Mouse (Mus musculus) gastrocnemius, postnatal 25 days (tissue): ENCODE data around the gene Hspa1b. TPM values are rescaled to one million over a fixed set of nuclear protein-coding genes. Genes with fewer than 3 reads are reported as not detected.

Experiments used
- DNase-seq: peaks from one replicate; pipeline ENCODE4 v3.0.0; 2022
- total RNA-seq, 2 experiments: library from RNA; stranded (reverse); gene quantifications; 1 replicate in 1 of 2; 2 replicates in 1 of 2; pipeline ENCODE4 v1.2.3; 2021

Gene Hspa1b
- total RNA-seq, 2 experiments from 2014 or later = 4.4 to 6.7 TPM

DNA sequence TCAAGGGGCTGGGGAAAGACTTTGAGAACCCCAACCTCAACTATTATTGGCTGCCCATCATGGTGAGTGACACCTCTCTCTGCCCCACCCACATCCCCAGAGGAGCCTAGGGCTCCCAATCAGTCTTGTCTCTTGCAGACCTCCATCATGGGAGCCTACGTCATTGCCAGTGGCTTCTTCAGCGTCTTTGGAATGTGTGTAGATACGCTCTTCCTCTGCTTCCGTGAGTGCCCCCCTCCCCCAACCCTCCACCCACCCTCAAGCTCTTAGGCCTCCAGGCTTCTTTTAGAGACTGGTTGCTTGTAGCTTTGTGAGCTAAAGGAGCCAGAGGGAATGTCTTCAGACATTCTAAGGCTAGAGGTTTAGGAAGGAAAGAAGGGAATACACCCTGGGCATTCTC lies 30.2 kb downstream of the Hspa1b start:
- DNase-seq = no peak

DNA sequence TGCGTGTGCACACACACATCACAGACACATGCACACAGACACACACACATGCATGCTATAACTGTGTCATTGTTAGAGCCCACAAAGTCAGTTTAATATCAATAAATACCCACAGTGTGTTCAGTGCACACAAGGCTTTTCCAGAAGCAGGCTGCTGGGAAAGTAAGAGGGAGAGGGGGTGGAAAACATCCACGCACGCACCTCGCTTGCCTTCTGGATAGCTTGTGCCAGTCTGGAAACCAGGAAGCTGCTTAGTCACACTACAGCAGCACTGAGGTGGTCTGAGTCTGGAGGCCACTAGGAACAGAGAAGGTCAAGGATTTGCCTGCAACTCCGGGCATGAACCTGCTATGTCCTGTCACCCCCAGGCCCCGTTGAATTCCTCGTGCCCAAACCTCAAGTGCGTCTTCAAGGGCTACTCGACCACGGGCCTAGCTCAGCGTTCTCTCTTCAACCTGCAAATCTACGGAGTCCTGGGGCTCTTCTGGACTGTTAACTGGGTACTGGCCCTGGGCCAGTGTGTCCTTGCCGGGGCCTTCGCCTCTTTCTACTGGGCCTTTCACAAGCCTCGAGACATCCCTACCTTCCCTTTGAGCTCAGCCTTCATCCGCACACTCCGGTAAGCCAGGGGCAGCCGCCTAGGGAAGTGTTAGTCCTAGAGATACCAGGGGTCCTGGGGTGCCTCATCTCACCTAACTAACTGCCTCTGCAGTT lies 31.6 kb downstream of the Hspa1b start:
- DNase-seq = no peak

- DNase-seq = no peak
Measured at GRCm38 (mm10) chr17:34924258-34924657, 34.8 kb downstream of the Hspa1b start.

DNA sequence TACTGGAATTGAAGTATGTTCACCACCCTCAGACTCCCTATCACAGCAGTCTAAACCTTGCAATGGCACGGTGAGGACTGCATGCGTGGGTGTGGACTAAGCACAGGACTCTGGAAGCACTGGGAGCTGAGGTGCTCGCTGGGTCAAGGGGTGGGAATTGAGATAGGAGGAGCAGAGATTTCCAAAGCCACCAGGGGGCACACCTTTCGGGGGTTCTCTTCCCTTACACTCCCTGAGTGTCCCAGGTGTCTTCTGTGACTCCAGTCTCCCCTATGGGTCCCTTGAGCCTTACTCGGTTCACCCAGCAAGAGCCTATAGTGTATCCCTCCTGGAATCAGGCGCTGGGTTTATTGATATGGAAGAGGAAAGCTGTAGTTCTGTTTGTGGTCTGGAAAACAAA lies 36.1 kb downstream of the Hspa1b start:
- no peak for DNase-seq

DNA sequence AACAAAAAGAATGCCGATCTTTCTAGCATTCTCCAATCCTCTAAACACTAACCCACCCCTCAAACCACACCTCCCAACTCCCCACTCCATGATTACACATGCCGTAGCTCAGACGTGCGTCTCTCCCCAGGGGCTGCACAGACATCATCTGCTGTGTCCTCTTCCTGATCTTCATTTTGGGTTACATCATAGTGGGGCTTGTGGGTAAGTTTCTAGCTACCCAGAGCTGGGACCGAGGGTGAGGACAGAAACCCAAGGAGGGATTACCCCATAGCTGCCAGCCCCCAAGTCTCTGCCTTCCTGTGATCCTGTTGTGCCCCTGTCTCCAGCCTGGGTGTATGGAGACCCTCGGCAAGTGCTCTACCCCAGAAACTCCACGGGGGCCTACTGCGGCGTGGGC lies 41.9 kb downstream of the Hspa1b start:
- DNase-seq = no peak

- peak; percentile 6 for DNase-seq
Measured at GRCm38 (mm10) chr17:34916316-34916715, 42.7 kb downstream of the Hspa1b start.

GRCm38 (mm10) chr17:34915410-34915831 lies 43.6 kb downstream of the Hspa1b start:
- DNase-seq = peak; percentile 44

- DNase-seq = no peak
Measured at GRCm38 (mm10) chr17:34913930-34914665, 44.9 kb downstream of the Hspa1b start, which contains the start of gene Slc44a4. Slc44a4 (plus strand) TSS chr17:34914466.

DNA sequence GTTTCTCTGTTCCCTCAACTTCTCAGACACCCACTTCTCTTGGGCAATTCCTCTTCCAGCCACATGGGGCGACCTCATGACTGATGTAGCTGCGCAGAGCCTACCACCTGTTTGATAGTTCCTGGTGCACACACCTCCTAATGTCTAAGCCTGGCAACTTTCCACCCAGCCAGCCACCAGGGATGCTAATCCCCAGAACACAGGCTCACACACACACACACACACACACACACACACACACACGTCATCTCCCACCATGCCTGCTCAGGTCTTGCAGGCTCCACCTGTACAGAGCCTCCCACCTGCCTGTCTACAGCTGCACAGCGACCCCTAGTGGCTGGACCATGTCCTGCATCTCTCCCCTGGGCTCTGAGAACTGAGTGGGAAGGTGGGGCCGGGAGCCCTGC lies 47.1 kb downstream of the Hspa1b start:
- DNase-seq = peak; percentile 49

- no peak for DNase-seq
Measured at GRCm38 (mm10) chr17:34910982-34911381, 48.1 kb downstream of the Hspa1b start.

Other genes starting within 250 kb of the Hspa1b start
- 10 to 100 TPM in 1 of 2 experiments, 1 to 10 TPM in 1; 1.1 to 22.1 TPM for gene C4b, start 215.4 kb downstream of the Hspa1b start, total RNA-seq
- gene Cyp21a1, start 154.7 kb downstream of the Hspa1b start, total RNA-seq = under 1 TPM in 1 of 2 experiments, not detected in 1; 0.16 TPM
- gene Stk19, start 122.3 kb downstream of the Hspa1b start, total RNA-seq = 1 to 10 TPM; 7.0 to 7.2 TPM
- gene Dxo, start 122.2 kb downstream of the Hspa1b start, total RNA-seq = 10 to 100 TPM in 1 of 2 experiments, 1 to 10 TPM in 1; 7.6 to 10.5 TPM
- 10 to 100 TPM; 18.0 to 18.9 TPM for gene Skiv2l, start 109.0 kb downstream of the Hspa1b start, total RNA-seq
- 1 to 10 TPM; 7.7 to 8.9 TPM for gene Nelfe, start 108.8 kb downstream of the Hspa1b start, total RNA-seq
- gene Cfb, start 96.7 kb downstream of the Hspa1b start, total RNA-seq = 1 to 10 TPM in 1 of 2 experiments, under 1 TPM in 1; 0.95 to 8.2 TPM
- 1 to 10 TPM; 5.0 to 5.2 TPM for gene Zbtb12, start 79.8 kb downstream of the Hspa1b start, total RNA-seq
- not detected for gene Gm20547, start 77.2 kb downstream of the Hspa1b start, total RNA-seq
- 1 to 10 TPM; 2.6 to 2.9 TPM for gene C2, start 61.0 kb downstream of the Hspa1b start, total RNA-seq
- 10 to 100 TPM; 25.5 to 26.4 TPM for gene Ehmt2, start 60.8 kb downstream of the Hspa1b start, total RNA-seq
- not detected for gene Slc44a4, start 44.8 kb downstream of the Hspa1b start, total RNA-seq
- 1 to 10 TPM; 8.5 to 9.3 TPM for gene Neu1, start 28.0 kb downstream of the Hspa1b start, total RNA-seq
- not detected for gene Gm20481, start 10.7 kb upstream of the Hspa1b start, total RNA-seq
- 1 to 10 TPM; 5.9 to 8.1 TPM for gene Hspa1a, start 12.9 kb upstream of the Hspa1b start, total RNA-seq
- gene Hspa1l, start 13.5 kb upstream of the Hspa1b start, total RNA-seq = 10 to 100 TPM; 21.5 to 31.8 TPM
- gene Lsm2, start 22.6 kb upstream of the Hspa1b start, total RNA-seq = 10 to 100 TPM; 15.0 to 15.4 TPM
- gene Vars, start 41.7 kb upstream of the Hspa1b start, total RNA-seq = 10 to 100 TPM; 29.4 to 31.2 TPM
- gene Vwa7, start 57.3 kb upstream of the Hspa1b start, total RNA-seq = 1 to 10 TPM; 9.0 to 9.6 TPM
- under 1 TPM in 1 of 2 experiments, not detected in 1; 0.31 TPM for gene Sapcd1, start 68.8 kb upstream of the Hspa1b start, total RNA-seq
- under 1 TPM; 0.67 to 0.72 TPM for gene Msh5, start 87.5 kb upstream of the Hspa1b start, total RNA-seq
- 10 to 100 TPM; 12.4 to 18.6 TPM for gene Clic1, start 90.7 kb upstream of the Hspa1b start, total RNA-seq
- 10 to 100 TPM; 11.1 to 13.3 TPM for gene Ddah2, start 99.8 kb upstream of the Hspa1b start, total RNA-seq
- gene Ly6g6c, start 106.2 kb upstream of the Hspa1b start, total RNA-seq = not detected
- gene Mpig6b, start 106.9 kb upstream of the Hspa1b start, total RNA-seq = not detected
- gene Ly6g6e, start 117.7 kb upstream of the Hspa1b start, total RNA-seq = not detected
- under 1 TPM; 0.51 to 0.72 TPM for gene Ly6g6d, start 118.8 kb upstream of the Hspa1b start, total RNA-seq
- gene Ly6g6f, start 126.4 kb upstream of the Hspa1b start, total RNA-seq = not detected
- 10 to 100 TPM; 61.9 to 62.4 TPM for gene Abhd16a, start 130.0 kb upstream of the Hspa1b start, total RNA-seq
- not detected for gene Ly6g5c, start 149.0 kb upstream of the Hspa1b start, total RNA-seq
- gene Ly6g5b, start 156.2 kb upstream of the Hspa1b start, total RNA-seq = not detected
- 1 to 10 TPM; 7.1 to 8.4 TPM for gene Gpank1, start 162.2 kb upstream of the Hspa1b start, total RNA-seq
- 100 to 1,000 TPM; 149 to 158 TPM for gene Csnk2b, start 162.8 kb upstream of the Hspa1b start, total RNA-seq
- 10 to 100 TPM; 19.5 to 22.6 TPM for gene D17H6S53E, start 167.1 kb upstream of the Hspa1b start, total RNA-seq
- not detected for gene Apom, start 172.8 kb upstream of the Hspa1b start, total RNA-seq
- 100 to 1,000 TPM; 180 to 197 TPM for gene Bag6, start 175.9 kb upstream of the Hspa1b start, total RNA-seq
- gene Prrc2a, start 205.7 kb upstream of the Hspa1b start, total RNA-seq = 100 to 1,000 TPM in 1 of 2 experiments, 10 to 100 TPM in 1; 93.3 to 102 TPM
- 1 to 10 TPM in 1 of 2 experiments, under 1 TPM in 1; 0.97 to 1.4 TPM for gene Aif1, start 216.8 kb upstream of the Hspa1b start, total RNA-seq
- gene Lst1, start 229.2 kb upstream of the Hspa1b start, total RNA-seq = under 1 TPM in 1 of 2 experiments, not detected in 1; 0.78 TPM
- gene Ltb, start 235.2 kb upstream of the Hspa1b start, total RNA-seq = not detected
- gene Tnf, start 242.8 kb upstream of the Hspa1b start, total RNA-seq = under 1 TPM in 1 of 2 experiments, not detected in 1; 0.18 TPM
- under 1 TPM in 1 of 2 experiments, not detected in 1; 0.32 TPM for gene Lta, start 246.1 kb upstream of the Hspa1b start, total RNA-seq